Mouse (Mus musculus) embryo, embryonic 11 days (tissue): Measurements from ENCODE around the gene Cfap77.

Experiments used
- DNase-seq: peaks from one replicate; pipeline ENCODE4 v3.0.0-alpha.2; 2015

Cfap77 gene

GRCm38 (mm10) chr2:28919001-28919400 is 135.9 kb downstream of the Cfap77 start:
- DNase-seq, result peak; percentile 11

- DNase-seq, result peak; percentile 54
Measured at GRCm38 (mm10) chr2:28917518-28918361, 137.1 kb downstream of the Cfap77 start.

GRCm38 (mm10) chr2:28917156-28917517 is 137.7 kb downstream of the Cfap77 start:
- DNase-seq, result peak; percentile 18

- peak; percentile 28 for DNase-seq
Measured at GRCm38 (mm10) chr2:28916513-28916865, 138.4 kb downstream of the Cfap77 start, which contains the start of gene Barhl1. Barhl1 (minus strand) TSS chr2:28916668.

- peak; percentile 84 for DNase-seq
Measured at GRCm38 (mm10) chr2:28915768-28916512, 138.9 kb downstream of the Cfap77 start.

GRCm38 (mm10) chr2:28915104-28915738 is 139.6 kb downstream of the Cfap77 start:
- no peak for DNase-seq

GRCm38 (mm10) chr2:28914121-28914520 is 140.7 kb downstream of the Cfap77 start:
- no peak for DNase-seq

- DNase-seq, result no peak
Measured at GRCm38 (mm10) chr2:28912961-28913360, 141.9 kb downstream of the Cfap77 start.

- no peak for DNase-seq
Measured at GRCm38 (mm10) chr2:28912039-28912700, 142.7 kb downstream of the Cfap77 start.

- DNase-seq, result no peak
Measured at GRCm38 (mm10) chr2:28911331-28912038, 143.4 kb downstream of the Cfap77 start.

GRCm38 (mm10) chr2:28910877-28911276 is 144.0 kb downstream of the Cfap77 start:
- no peak for DNase-seq

- no peak for DNase-seq
Measured at GRCm38 (mm10) chr2:28909818-28910710, 144.8 kb downstream of the Cfap77 start.

GRCm38 (mm10) chr2:28909186-28909817 is 145.6 kb downstream of the Cfap77 start:
- no peak for DNase-seq

GRCm38 (mm10) chr2:28908389-28909153 is 146.3 kb downstream of the Cfap77 start:
- DNase-seq, result peak; percentile 75

- no peak for DNase-seq
Measured at GRCm38 (mm10) chr2:28907691-28908388, 147.0 kb downstream of the Cfap77 start.

GRCm38 (mm10) chr2:28905561-28905960 is 149.3 kb downstream of the Cfap77 start:
- no peak for DNase-seq

GRCm38 (mm10) chr2:28904786-28905185 is 150.1 kb downstream of the Cfap77 start:
- DNase-seq, result no peak

GRCm38 (mm10) chr2:28903871-28904270 is 151.0 kb downstream of the Cfap77 start:
- no peak for DNase-seq

GRCm38 (mm10) chr2:28902291-28902690 is 152.6 kb downstream of the Cfap77 start:
- no peak for DNase-seq
